Mouse (Mus musculus): ENCODE results near the gene Cyth1. TPM values are rescaled to one million over a fixed set of nuclear protein-coding genes. Genes with fewer than 3 reads are reported as not detected.

The Cyth1 gene
- total and polyA plus RNA-seq, 2 experiments from 2014 or later, result 19.5 to 48.3 TPM

DNA sequence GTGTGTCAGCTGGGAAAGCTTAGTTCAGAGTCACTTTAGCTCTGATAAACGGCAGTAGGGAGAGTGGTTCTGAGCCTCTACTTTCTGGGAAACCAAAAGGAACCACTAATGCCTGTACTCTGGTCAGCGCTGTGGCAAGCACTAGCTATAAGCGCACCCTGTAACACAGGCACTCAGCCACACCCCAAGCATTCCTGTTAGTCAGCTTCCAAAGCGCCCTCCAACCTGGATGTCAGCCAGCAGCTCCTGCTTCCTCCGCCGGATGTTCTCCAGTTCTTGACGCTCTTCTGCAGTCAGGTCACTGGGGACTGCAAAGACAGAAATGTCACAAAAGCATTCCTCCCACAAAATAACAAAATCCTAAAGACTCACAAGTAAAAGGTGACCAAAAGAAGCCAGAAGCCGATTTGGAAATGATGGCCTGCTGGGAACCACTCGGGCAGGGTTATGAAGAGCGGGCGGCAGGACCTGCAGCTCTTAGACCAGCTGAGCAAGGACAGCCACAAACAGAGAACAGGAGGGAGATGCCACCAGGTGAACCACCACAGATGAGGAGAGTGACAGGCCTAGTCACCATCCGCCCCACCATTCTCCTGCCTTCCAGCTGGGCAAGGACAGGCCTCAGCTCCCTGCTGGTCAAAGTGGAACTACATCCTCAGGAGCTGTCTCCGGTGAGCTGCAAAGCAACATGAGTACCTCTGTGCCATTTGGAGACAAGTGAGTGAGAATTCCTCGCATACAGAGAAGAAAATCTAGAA, 54.8 kb downstream of the Cyth1 start:
- H3K9me3 ChIP-seq (ENCODE audit: low read length), result no peaks in the 10 kb centered on the region
- H3K27me3 ChIP-seq (ENCODE audit: insufficient read depth, low read length), result no peaks in the 10 kb centered on the region
- peak; percentile 43 for TF ChIP-seq CTCF (IDR thresholded peaks at IDR 0.05; ENCODE audit: low read depth)
- ATAC-seq (no peak; the same call in 1 of the 2 replicates), DNase-seq (ENCODE audit: low spot score) (peak; percentile 49)
- WGBS, result 51% methylated on average over 14 of the region's 14 CpGs
- peaks cover 39% of the 10 kb centered on the region for H3K4me1 ChIP-seq (ENCODE audit: insufficient read depth, low read length)
- no peak overlapping the region for H3K4me2 ChIP-seq (ENCODE audit: low read depth, low read length)
- no peak overlapping the region for H3K4me3 ChIP-seq (ENCODE audit: low read length)
- H3K9ac ChIP-seq (replicated peaks; ENCODE audit: low read length), result no peak overlapping the region
- peaks cover 9% of the 10 kb centered on the region; the same call in 1 of the 2 replicates for H3K36me3 ChIP-seq (ENCODE audit: insufficient read depth, low read length)
- peak overlapping the region; percentile 6; the same call in 1 of the 2 replicates for H3K27ac ChIP-seq

DNA sequence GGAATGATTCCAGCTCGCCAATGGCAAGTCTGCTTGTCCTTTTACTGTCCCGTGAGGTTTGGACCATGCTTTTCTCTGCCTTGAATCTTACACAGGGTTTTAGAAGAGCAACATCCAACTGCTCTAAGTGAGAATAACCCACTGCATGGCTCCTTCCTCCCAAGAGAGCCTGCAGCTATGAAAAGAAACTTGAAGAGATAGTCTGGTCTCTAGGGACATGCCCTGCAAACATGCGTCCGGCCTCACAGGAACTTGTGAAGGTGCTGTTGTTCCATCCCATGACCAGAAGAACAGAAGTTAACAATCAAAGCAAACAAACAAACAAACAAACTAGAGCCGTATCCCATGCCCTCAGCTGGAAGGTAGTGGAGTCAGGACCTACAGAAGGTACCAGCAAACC, 55.4 kb downstream of the Cyth1 start:
- H3K4me2 ChIP-seq (ENCODE audit: low read depth, low read length), result no peak overlapping the region
- no peaks in the 10 kb centered on the region for H3K27me3 ChIP-seq (ENCODE audit: insufficient read depth, low read length)
- no peak for DNase-seq (ENCODE audit: low spot score)
- WGBS, result 80% methylated on average over 5 of the region's 5 CpGs
- no peak overlapping the region for H3K4me3 ChIP-seq (ENCODE audit: low read length)
- peaks cover 9% of the 10 kb centered on the region; the same call in 1 of the 2 replicates for H3K36me3 ChIP-seq (ENCODE audit: insufficient read depth, low read length)
- peaks cover 33% of the 10 kb centered on the region for H3K4me1 ChIP-seq (ENCODE audit: insufficient read depth, low read length)
- ATAC-seq, result no peak
- no peak overlapping the region for H3K9ac ChIP-seq (replicated peaks; ENCODE audit: low read length)
- TF ChIP-seq CTCF (IDR thresholded peaks at IDR 0.05; ENCODE audit: low read depth), result no peak
- no peaks in the 10 kb centered on the region for H3K9me3 ChIP-seq (ENCODE audit: low read length)
- H3K27ac ChIP-seq, result 0 out of 2 replicates have a peak overlapping the region, but pooled peaks have one; percentile 6

DNA sequence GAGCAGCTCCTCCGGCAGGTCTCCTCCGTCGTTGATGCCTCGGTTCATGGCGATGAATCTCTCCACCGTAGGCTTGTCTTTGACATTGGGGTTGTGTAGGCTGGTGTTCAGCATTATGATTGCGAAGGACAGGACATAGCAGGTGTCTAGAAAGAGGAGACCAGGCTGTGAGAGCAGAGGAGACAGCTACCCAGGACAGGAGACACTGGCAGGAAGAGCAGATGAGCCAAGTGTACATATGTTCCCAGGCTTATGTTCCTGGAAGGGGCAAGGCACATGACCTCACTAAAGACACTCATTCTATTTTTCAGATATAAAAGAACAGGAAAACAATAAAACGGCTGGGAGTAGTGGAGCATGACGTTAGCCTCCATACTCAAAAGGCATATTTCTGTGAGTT, 65.6 kb downstream of the Cyth1 start:
- ATAC-seq (no peak), DNase-seq (ENCODE audit: low spot score) (no peak)
- TF ChIP-seq CTCF (IDR thresholded peaks at IDR 0.05; ENCODE audit: low read depth), result no peak
- Histone ChIP-seq H3K9ac (replicated peaks; ENCODE audit: low read length) (no peak overlapping the region), H3K9me3 (ENCODE audit: low read length) (no peaks in the 10 kb centered on the region), H3K27ac (no peak overlapping the region), H3K36me3 (ENCODE audit: insufficient read depth, low read length) (peaks cover 60% of the 10 kb centered on the region), H3K4me3 (ENCODE audit: low read length) (no peak overlapping the region), H3K4me1 (ENCODE audit: insufficient read depth, low read length) (no peaks in the 10 kb centered on the region), H3K27me3 (ENCODE audit: insufficient read depth, low read length) (no peaks in the 10 kb centered on the region), H3K4me2 (ENCODE audit: low read depth, low read length) (no peak overlapping the region)
- 91% methylated on average over 9 of the region's 9 CpGs for WGBS

DNA sequence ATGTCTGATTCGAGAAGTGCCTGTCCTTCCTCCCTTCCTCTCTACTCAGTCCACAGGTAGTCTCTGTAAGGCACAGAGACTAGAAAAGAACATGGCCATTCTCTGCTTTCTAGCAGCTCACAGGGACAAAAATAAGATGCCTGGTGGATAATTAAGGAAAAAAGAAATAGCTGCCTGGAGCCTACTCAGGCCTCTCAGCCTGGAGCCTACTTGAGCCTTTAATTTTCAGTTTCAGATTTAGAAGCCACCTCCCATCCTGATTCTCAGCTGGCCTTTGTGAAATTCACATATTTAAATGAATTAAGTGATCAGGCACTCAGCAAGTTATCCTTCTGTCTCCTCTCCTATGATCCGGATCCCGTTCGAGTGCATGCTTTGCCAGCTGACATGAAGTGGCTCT, 66.0 kb downstream of the Cyth1 start:
- Histone ChIP-seq H3K9ac (replicated peaks; ENCODE audit: low read length) (no peak overlapping the region), H3K27me3 (ENCODE audit: insufficient read depth, low read length) (no peaks in the 10 kb centered on the region), H3K9me3 (ENCODE audit: low read length) (no peaks in the 10 kb centered on the region), H3K27ac (no peak overlapping the region), H3K36me3 (ENCODE audit: insufficient read depth, low read length) (peaks cover 60% of the 10 kb centered on the region), H3K4me2 (ENCODE audit: low read depth, low read length) (no peak overlapping the region), H3K4me3 (ENCODE audit: low read length) (no peak overlapping the region), H3K4me1 (ENCODE audit: insufficient read depth, low read length) (no peaks in the 10 kb centered on the region)
- WGBS, result 85% methylated on average over 4 of the region's 4 CpGs
- no peak for DNase-seq (ENCODE audit: low spot score)
- TF ChIP-seq CTCF (IDR thresholded peaks at IDR 0.05; ENCODE audit: low read depth), result no peak
- no peak for ATAC-seq

DNA sequence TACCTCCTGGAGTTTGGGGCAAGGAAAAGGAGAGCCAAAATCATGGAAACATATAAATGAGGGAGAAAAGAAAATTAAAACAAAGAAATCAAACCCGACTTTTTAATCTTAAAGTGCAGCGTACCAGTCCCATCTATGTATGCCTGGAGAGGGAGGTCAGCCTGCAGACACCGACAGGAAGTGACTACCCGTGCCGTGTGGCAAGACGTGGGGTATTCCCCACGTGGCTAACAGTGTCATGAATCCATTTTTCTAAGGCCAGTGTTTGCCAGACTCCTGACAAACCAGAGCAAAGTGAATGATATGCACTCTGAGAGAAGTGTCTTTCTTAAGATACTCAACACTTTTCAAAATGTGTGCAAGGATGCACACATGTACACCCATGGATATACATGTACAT, 68.2 kb downstream of the Cyth1 start:
- Histone ChIP-seq H3K27ac (no peak overlapping the region), H3K36me3 (ENCODE audit: insufficient read depth, low read length) (peaks cover 59% of the 10 kb centered on the region)

DNA sequence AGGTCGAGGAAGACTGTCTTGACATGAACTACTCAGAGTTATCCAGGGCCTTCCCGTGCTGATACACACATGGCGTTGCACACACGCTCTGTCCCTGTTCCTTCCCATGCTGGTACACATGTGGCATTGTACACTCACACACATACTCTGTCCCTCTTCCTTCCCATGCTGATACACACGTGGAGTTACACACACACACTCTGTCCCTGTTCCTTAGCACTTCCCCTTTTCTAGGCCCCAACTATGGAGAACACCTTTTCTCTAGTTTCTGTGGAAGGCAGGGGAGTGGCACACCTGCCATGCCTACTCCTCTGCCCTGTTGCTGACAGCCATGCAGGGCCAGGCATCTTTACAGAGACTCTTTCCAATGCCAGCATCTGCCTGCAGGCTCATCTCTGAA, 70.2 kb downstream of the Cyth1 start:
- no peaks in the 10 kb centered on the region for H3K4me1 ChIP-seq (ENCODE audit: insufficient read depth, low read length)
- no peaks in the 10 kb centered on the region for H3K27me3 ChIP-seq (ENCODE audit: insufficient read depth, low read length)
- no peak overlapping the region for H3K9ac ChIP-seq (replicated peaks; ENCODE audit: low read length)
- no peak for TF ChIP-seq CTCF (IDR thresholded peaks at IDR 0.05; ENCODE audit: low read depth)
- no peaks in the 10 kb centered on the region for H3K9me3 ChIP-seq (ENCODE audit: low read length)
- H3K4me2 ChIP-seq (ENCODE audit: low read depth, low read length), result no peak overlapping the region
- H3K27ac ChIP-seq, result no peak overlapping the region
- WGBS, result 91% methylated on average over 5 of the region's 5 CpGs
- DNase-seq (ENCODE audit: low spot score) (no peak), ATAC-seq (no peak)
- H3K36me3 ChIP-seq (ENCODE audit: insufficient read depth, low read length), result peaks cover 52% of the 10 kb centered on the region
- no peak overlapping the region for H3K4me3 ChIP-seq (ENCODE audit: low read length)

More for the DNA sequence above, 68.2 kb downstream of the Cyth1 start:
- ATAC-seq (no peak), DNase-seq (ENCODE audit: low spot score) (no peak)
- no peaks in the 10 kb centered on the region for H3K9me3 ChIP-seq (ENCODE audit: low read length)
- no peak overlapping the region for H3K4me2 ChIP-seq (ENCODE audit: low read depth, low read length)
- H3K27me3 ChIP-seq (ENCODE audit: insufficient read depth, low read length), result no peaks in the 10 kb centered on the region
- 82% methylated on average over 7 of the region's 7 CpGs for whole genome bisulfite sequencing
- H3K9ac ChIP-seq (replicated peaks; ENCODE audit: low read length), result no peak overlapping the region
- no peaks in the 10 kb centered on the region for H3K4me1 ChIP-seq (ENCODE audit: insufficient read depth, low read length)
- TF ChIP-seq CTCF (IDR thresholded peaks at IDR 0.05; ENCODE audit: low read depth), result no peak
- no peak overlapping the region for H3K4me3 ChIP-seq (ENCODE audit: low read length)

DNA sequence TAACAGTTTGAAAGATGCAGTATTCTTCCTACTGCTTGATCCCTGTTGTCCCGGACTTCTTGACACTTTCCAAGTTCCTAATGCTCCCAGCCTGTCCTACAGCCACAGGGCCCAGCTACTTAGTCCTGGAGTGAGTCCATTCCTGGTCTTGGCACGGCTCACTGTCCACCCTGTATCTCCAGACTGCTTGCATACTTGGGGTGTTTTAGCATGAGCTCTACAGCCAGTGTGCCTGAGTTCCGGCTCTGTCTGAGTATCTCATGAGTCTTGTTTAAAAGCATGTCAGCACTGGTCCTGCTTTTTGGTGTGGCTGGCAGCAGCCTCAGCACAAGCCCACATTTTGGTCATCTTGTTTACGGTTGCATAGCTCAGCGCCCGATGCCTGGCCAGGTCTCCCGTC, 73.6 kb downstream of the Cyth1 start:
- Histone ChIP-seq H3K4me3 (ENCODE audit: low read length) (no peak overlapping the region), H3K4me1 (ENCODE audit: insufficient read depth, low read length) (no peaks in the 10 kb centered on the region), H3K9ac (replicated peaks; ENCODE audit: low read length) (no peak overlapping the region), H3K9me3 (ENCODE audit: low read length) (no peaks in the 10 kb centered on the region), H3K27ac (no peak overlapping the region), H3K27me3 (ENCODE audit: insufficient read depth, low read length) (no peaks in the 10 kb centered on the region), H3K36me3 (ENCODE audit: insufficient read depth, low read length) (peaks cover 32% of the 10 kb centered on the region; the same call in 1 of the 2 replicates), H3K4me2 (ENCODE audit: low read depth, low read length) (no peak overlapping the region)
- no peak for DNase-seq (ENCODE audit: low spot score)
- no peak for ATAC-seq
- WGBS, result 78% methylated on average over 7 of the region's 7 CpGs
- no peak for TF ChIP-seq CTCF (IDR thresholded peaks at IDR 0.05; ENCODE audit: low read depth)
